Mouse (Mus musculus) cerebellum, adult 2 months (tissue): Measurements from ENCODE around the gene Prkcb.

Source experiments
- CTCF ChIP-seq: fragments of 200-500 bp; IDR thresholded peaks from 2 replicates; pipeline ENCODE4 v1.5.1; 2011; ENCODE audit warnings: low read depth, mild to moderate bottlenecking, control low read depth, low read length, moderate library complexity, borderline replicate concordance; ENCODE audit not compliant: insufficient read depth
- POLR2A ChIP-seq: fragments of 200-500 bp; IDR thresholded peaks from 2 replicates; pipeline ENCODE4 v1.6.1; 2011; ENCODE audit warnings: low read length, control low read depth, borderline replicate concordance; ENCODE audit not compliant: insufficient read depth

DNA sequence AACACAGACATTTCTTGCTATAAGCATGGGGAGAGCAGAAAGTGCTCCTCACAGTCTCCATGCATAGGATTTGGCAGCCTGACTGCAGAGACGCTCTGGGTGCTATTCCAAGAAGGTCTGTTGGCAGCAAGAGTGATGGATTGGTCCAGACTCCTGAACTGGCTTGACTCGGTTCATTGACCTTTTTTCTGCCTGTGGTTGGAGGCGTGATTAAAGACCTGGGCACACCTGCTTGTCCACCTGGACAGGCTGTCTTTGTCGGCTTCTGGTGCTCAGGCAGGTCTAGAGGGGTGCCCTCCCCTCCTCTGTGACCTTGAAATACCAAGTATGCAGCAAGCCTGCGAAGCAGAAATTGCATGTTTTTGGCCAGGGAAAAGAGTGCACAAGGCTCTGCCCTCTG is 140.6 kb downstream of the Prkcb start:
- TF ChIP-seq CTCF: no peak
- no peak for TF ChIP-seq POLR2A
